Mouse (Mus musculus) gastrocnemius, adult 8-10 months (tissue): ENCODE results near the gene Dnmt3b. TPM values are rescaled to one million over a fixed set of nuclear protein-coding genes. Genes with fewer than 3 reads are reported as not detected.
"Not testable (repeated sequence)": the region's sequence is repeated elsewhere in the genome, so short reads cannot be mapped to it uniquely, and the experiment has no call there.

ENCODE experiments used
- DNase-seq, 2 experiments: peaks; one replicate each; pipeline ENCODE4 v3.0.0; 2022; ENCODE audit warnings: low spot score in 2 of 2
- total RNA-seq, 4 experiments: library from RNA; stranded (reverse); gene quantifications; 2 replicates each; pipeline ENCODE4 v1.2.4; 2022

Dnmt3b gene
- total RNA-seq, 4 experiments from 2014 or later, result 0.29 to 0.90 (median 0.49) TPM

DNA sequence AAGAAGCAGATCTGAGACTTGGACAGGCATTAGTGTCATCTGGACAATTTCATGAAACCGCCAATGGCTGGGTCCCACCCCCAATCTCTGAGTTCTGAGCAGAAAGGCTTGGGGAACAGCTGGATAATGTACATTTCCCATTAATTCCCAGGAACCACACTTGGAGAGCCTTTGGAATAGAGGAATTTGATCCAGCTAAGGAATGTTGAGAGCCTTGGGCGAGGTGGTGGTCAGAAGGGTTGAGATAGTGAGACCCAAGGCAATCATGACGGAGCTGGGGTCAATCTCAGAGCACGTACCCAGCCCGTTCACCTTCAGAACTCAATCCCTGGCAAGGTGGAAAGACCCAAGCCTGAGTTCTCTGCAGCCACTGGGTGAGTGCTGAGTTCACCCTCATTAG is 16.0 kb upstream of the Dnmt3b start:
- DNase-seq, result no peak

GRCm38 (mm10) chr2:153638977-153639680 is 10.1 kb upstream of the Dnmt3b start:
- no peak for DNase-seq

- DNase-seq, result no peak
These were observed 6.8 kb upstream of the Dnmt3b start for GRCm38 (mm10) chr2:153642496-153642895.

GRCm38 (mm10) chr2:153642999-153643398 is 6.3 kb upstream of the Dnmt3b start:
- DNase-seq, result no peak

- no peak for DNase-seq
These were observed 415 bp upstream of the Dnmt3b start for GRCm38 (mm10) chr2:153648773-153649297.

GRCm38 (mm10) chr2:153650014-153650687 is 901 bp downstream of the Dnmt3b start:
- no peak for DNase-seq

DNA sequence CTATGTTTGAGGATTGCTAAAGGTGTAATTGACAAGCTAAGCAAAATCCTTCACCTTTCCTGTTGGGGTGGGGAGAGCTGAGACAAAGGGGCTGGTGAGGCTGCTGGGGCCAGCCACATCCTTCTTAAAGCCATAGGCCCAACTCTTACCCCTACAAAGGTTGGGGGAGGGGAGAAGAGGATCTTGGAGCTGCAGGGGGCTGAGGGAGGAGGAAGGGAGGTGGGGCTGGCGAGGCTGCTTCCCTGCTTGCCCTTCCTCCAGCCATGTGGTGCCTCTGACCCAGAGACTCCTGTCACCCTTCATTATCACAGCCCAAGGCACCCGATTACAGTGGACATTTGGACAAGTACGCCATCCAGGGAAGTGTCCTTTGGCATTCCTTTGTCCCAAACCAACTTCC is 2.4 kb downstream of the Dnmt3b start:
- no peak for DNase-seq

- DNase-seq, result not testable (repeated sequence)
These were observed 8.4 kb downstream of the Dnmt3b start for GRCm38 (mm10) chr2:153657659-153658058.

DNA sequence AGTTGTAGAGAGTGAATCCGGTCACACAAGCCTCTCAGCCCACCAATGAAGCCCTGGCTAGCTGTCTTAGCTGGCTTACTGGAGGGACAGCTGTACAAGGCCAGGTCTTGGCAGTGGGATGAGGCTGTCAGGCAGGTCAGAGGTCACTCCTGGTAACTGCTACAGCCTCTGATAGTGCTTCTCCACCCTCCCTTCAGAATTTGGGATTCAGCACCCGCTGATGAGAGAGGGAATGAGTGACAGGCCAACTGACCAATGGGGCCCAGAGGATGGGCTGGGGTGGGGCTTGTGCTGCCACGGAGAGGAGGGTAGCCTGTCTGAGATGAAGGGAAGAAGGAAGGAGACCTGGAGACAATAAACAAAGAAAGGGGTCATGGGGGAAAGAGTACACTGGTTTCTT is 11.4 kb downstream of the Dnmt3b start:
- no peak for DNase-seq

DNA sequence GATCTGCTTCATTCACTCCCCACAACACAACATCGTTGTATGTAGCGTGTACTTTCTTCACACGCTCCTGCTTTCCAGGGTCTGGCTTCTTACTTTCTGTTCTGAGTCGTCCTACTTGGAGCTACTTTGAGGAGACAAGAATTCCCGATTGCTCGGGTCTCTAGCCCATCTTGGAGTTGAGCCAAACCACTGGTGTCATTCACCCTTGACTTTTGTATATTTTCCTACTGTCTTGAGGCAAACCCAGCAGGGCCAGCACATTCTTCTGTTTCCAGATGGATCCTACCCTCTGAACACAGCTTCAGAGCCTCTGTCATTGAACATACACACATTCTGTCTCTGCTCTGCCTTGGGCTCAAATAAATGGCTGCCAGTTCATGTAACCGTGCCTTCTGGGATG is 16.2 kb downstream of the Dnmt3b start:
- DNase-seq, result no peak

DNA sequence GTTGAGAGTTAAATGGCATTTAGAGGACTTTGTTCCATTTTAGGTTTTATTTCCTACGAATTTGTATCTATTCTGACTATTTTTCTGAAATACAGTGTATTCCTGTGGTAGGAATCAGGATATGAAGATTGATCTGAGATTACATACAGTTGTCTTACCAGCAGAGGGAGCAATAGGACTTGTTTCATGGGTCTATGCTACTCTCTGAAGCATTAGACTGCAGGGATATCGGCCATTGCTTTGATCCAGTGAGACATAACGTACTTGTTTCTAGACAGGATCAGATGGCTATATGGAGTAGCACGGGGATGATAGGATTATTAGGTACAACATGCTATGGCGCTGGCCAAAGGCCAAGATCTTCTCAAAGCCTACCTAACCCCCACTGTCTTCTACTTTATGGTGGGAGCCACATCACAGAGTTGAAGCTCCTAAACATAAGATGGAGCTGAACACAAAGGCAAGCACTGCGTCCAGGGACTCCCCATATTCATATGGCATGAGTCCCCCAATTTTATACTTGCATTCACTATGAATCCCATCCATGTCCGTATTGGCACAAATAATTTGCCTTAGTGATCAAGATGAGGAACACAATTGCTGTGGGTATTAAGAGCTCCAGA is 19.6 kb downstream of the Dnmt3b start:
- DNase-seq, result no peak

DNA sequence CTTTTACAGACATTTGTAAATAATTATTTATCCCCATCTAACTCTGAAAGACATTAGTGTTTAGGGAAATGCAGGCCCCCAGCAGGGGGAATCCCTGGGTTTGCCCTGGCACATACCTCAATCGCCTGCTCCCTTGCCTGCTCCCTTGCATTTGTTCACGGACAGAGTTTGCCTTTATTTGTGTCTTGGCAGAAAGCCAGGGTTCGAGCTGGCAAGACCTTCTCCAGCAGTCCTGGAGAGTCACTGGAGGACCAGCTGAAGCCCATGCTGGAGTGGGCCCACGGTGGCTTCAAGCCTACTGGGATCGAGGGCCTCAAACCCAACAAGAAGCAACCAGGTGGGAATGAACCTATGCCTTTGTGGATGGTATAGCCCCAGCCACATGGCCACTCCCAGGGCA is 20.9 kb downstream of the Dnmt3b start:
- no peak for DNase-seq

GRCm38 (mm10) chr2:153672619-153673018 is 23.4 kb downstream of the Dnmt3b start:
- no peak for DNase-seq

DNA sequence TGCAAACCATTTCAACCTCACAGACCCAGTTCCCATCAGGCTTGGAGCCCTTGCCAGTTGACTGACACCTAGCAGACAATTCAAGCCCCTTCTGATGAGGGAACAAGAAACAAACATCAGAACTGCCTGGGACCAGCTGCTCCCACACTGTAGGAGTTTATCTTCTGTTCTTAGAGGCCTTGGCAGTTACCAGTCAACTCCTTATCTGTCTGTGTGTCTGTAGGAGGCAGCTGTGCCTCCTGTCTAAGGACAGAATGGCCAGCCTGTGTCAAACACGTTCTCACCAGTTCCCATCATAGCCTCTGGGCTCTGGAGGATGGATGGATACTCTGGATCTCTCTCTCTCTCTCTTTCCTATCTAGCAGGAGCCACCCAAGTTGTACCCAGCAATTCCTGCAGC is 26.1 kb downstream of the Dnmt3b start:
- DNase-seq, result not testable (repeated sequence)

DNA sequence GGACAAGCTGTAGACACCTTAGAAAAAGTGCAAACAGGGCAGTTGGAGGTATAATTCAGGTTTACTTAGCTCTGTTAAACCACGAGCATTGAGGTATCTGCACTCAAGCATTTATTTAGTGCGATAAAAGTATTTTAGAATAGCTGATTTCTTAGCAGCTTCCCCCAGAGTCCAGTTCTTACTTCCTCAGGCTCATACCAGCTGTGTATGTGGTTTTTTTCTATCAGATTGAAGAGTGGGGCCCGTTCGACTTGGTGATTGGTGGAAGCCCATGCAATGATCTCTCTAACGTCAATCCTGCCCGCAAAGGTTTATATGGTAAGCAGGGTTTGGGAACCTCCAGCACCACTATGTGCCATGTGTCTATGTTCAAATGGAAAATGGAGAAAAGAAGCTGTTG is 27.7 kb downstream of the Dnmt3b start:
- DNase-seq, result no peak

DNA sequence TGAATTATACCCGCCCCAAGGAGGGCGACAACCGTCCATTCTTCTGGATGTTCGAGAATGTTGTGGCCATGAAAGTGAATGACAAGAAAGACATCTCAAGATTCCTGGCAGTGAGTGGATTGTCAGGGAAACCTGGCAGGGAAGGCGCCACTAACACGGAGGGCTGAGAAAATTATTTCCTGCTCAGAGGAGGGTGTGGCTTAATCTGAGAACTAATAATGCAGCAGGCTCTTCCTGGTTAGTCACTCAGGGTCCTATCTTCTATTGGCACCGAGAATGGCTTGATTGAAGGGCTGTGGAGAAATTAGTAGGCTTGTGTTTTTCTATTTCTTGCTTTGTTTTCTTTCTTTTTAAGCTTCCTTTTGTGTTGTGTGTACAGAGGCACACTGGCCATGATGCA is 28.3 kb downstream of the Dnmt3b start:
- no peak for DNase-seq

DNA sequence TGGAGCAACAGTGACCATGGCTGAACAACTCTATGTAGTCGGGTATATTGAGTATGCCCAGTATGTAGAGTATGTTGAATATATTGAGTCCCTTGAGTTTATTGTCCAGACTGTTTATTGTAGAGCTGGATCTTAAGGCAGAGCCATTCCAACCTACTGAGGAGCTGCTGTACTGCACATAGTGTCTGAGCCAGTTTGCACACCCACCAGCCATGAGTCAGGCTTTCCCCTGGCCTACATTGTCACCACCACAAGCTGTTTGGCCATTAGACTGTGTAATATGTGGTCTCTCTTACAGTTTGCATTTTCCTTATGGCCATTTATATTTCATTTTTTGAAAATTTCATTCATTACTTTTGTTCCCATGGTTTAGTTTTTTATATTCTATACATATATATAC is 30.7 kb downstream of the Dnmt3b start:
- DNase-seq, result no peak

DNA sequence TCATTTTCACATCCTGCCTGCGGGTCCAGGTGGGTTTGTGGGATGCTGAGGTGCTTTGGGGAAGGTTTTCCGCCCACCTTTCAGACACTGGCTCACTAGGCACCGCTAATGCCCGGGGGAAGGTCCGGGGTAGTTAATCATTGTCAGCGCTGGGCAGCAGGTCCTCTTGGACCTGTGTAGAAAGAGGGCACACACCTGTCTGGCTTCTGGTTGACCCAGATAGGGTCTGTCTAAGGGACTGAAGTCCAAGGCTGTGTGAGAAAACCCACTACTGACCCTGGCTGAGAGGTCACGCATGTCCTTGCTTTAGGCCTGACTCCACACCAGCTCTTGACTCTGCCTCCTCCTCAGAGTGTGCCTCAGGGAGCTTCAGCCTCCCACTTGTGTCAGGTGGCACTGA is 44.2 kb downstream of the Dnmt3b start:
- not testable (repeated sequence) for DNase-seq

- DNase-seq, result no peak
These were observed 45.3 kb downstream of the Dnmt3b start for GRCm38 (mm10) chr2:153694462-153695085.

GRCm38 (mm10) chr2:153696352-153696751 is 47.1 kb downstream of the Dnmt3b start, which contains the start of gene Dnmt3c:
Dnmt3c (plus strand) TSS chr2:153696652.
- no peak for DNase-seq

DNA sequence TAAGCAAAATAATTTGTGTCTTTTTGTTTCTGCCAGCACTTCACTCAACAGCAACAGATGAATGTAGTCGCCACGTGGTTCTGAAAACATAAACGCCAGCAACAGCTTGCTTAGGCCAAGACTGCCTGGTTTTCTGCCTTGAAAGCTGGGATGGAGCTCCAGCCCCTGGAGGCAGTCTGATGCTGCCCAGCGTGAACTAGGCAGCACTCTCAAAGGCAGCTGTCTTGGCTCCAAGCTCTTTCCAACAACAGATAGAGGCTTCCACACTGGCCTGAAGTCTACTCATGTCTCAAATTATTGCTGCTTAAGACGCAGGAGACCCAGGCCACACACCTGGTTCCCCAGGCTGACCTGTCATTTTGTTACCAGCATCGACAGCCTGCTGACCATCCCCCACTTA is 54.1 kb downstream of the Dnmt3b start:
- no peak for DNase-seq
